Mouse (Mus musculus) urinary bladder, postnatal 10 days (tissue): ENCODE results near the gene Pld3.

Experiments used
- DNase-seq: peaks from one replicate; pipeline ENCODE4 v3.0.0; 2022; ENCODE audit warnings: low spot score

Gene Pld3

GRCm38 (mm10) chr7:27569580-27570224, 16.7 kb upstream of the Pld3 start:
- DNase-seq = no peak

- DNase-seq = no peak
Observed at GRCm38 (mm10) chr7:27560978-27561377, 8.0 kb upstream of the Pld3 start.

GRCm38 (mm10) chr7:27560291-27560887, 7.4 kb upstream of the Pld3 start:
- no peak for DNase-seq

- no peak for DNase-seq
Observed at GRCm38 (mm10) chr7:27552070-27552469, 948 bp downstream of the Pld3 start.

GRCm38 (mm10) chr7:27549597-27549996, 3.4 kb downstream of the Pld3 start:
- no peak for DNase-seq

GRCm38 (mm10) chr7:27544675-27545370, 8.2 kb downstream of the Pld3 start:
- DNase-seq = no peak

GRCm38 (mm10) chr7:27543851-27544250, 9.2 kb downstream of the Pld3 start:
- DNase-seq = no peak

- DNase-seq = no peak
Observed at GRCm38 (mm10) chr7:27543065-27543464, 10.0 kb downstream of the Pld3 start.

- DNase-seq = peak; percentile 35
Observed at GRCm38 (mm10) chr7:27542392-27543033, 10.5 kb downstream of the Pld3 start.

GRCm38 (mm10) chr7:27541922-27542321, 11.1 kb downstream of the Pld3 start:
- DNase-seq = no peak

GRCm38 (mm10) chr7:27541431-27541830, 11.6 kb downstream of the Pld3 start:
- DNase-seq = no peak

- no peak for DNase-seq
Observed at GRCm38 (mm10) chr7:27540935-27541334, 12.1 kb downstream of the Pld3 start.

GRCm38 (mm10) chr7:27540521-27540920, 12.5 kb downstream of the Pld3 start:
- DNase-seq = no peak

GRCm38 (mm10) chr7:27538797-27539196, 14.2 kb downstream of the Pld3 start:
- no peak for DNase-seq

GRCm38 (mm10) chr7:27537998-27538397, 15.0 kb downstream of the Pld3 start:
- DNase-seq = no peak

- no peak for DNase-seq
Observed at GRCm38 (mm10) chr7:27536618-27537017, 16.4 kb downstream of the Pld3 start.

GRCm38 (mm10) chr7:27535386-27535785, 17.6 kb downstream of the Pld3 start:
- no peak for DNase-seq

GRCm38 (mm10) chr7:27532480-27533050, 20.5 kb downstream of the Pld3 start:
- DNase-seq = no peak

GRCm38 (mm10) chr7:27531707-27532106, 21.3 kb downstream of the Pld3 start:
- DNase-seq = no peak

- no peak for DNase-seq
Observed at GRCm38 (mm10) chr7:27530937-27531336, 22.1 kb downstream of the Pld3 start.

GRCm38 (mm10) chr7:27529070-27529469, 23.9 kb downstream of the Pld3 start:
- no peak for DNase-seq

GRCm38 (mm10) chr7:27526039-27526827, 26.8 kb downstream of the Pld3 start:
- DNase-seq = no peak
